Mouse (Mus musculus): ENCODE data around the gene Rtf2.

The Rtf2 gene

DNA sequence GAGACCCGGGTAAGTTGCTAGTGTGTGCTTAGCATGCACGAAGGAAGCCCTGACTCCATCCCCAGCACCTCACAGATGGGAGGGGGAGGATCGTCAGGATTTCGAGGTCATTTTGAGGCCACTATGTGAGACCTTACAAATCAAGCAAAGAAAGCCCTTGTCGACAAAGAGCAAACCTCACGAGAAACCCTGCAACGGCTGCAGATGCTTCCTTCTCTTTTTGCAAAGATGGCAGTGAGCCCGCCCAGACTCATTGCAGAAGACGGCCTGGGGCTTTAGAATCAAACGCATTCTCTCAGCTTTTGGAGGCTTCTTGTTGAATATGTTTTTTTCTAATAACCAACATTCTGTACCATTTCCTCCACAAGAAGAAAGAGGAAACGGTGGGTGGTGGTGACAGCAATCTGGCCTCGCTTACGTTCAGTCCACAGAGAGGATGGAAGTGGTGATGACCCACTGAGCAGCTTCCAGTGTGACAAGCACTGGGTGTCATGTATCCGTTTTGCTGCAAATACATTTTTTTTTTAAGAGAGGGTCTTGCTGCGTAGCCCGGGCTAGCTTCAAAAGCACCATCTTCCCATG, 2.9 kb upstream of the Rtf2 start:
- in situ Hi-C loops (cut with MboI, MseI): loop anchor here (5.0 kb wide), 1 partner anchor 60 kb away; no protein-coding TSS in a partner anchor

DNA sequence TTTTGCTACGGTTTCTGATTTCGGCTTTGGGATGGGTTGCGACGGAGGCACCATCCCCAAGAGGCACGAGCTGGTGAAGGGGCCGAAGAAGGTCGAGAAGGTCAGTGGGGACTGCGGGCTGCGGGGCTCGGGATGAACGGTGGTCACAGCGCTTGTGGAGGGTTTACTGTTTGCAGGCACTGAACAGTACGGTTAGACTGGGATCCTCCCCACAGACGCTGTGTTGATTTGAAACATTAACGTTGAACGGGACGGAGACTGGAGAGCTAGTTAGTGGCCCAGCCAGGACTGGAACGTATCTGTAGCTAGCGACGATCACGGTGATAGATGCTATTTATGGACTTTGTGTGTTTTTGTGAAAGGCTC, 267 bp downstream of the Rtf2 start:
- in situ Hi-C loops (cut with MboI, MseI): no loop called here

DNA sequence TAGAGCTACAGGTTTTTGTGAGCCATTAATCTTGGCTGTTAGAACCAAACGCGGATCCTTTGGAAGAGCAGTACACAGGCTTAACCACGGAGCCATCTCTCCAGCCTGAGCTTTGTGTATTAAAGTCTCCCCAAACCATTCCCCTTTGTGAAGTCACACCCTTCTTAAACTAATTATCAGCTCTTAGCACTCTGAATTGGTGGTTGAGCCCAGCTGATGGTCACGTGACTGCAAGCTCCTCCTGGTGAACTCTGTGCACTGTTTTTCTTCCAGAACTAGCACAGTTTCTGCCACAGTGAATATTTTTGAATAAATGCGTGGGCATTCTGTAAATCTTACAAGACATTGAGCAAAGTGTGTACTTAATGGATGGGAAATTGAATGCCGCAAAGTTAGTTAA, 820 bp downstream of the Rtf2 start:
- in situ Hi-C loops (cut with MboI, MseI): no loop called here

DNA sequence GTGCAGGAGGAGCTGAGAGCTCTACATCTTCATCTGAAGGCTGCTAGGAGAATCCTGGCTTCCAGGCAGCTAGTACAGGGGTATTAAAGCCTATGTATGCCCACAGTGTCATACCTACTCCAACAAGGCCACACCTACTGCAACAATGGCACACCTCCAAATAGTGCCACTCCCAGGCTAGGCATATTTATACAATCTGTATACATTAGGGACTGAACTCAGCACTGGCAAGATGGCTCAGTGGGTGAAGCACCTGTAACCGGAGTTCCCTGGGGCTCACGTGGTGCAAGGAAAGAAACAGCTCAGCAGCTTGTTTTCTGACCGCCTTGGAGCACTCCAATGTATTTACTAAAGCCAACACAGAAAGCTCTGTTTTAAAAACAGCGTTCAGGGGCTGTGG, 5.3 kb downstream of the Rtf2 start:
- in situ Hi-C loops (cut with MboI, MseI): no loop called here

GRCm38 (mm10) chr2:172447317-172447716, 7.0 kb downstream of the Rtf2 start:
- in situ Hi-C loops (cut with MboI, MseI): no loop called here

GRCm38 (mm10) chr2:172448329-172448728, 8.0 kb downstream of the Rtf2 start:
- in situ Hi-C loops (cut with MboI, MseI): no loop called here

DNA sequence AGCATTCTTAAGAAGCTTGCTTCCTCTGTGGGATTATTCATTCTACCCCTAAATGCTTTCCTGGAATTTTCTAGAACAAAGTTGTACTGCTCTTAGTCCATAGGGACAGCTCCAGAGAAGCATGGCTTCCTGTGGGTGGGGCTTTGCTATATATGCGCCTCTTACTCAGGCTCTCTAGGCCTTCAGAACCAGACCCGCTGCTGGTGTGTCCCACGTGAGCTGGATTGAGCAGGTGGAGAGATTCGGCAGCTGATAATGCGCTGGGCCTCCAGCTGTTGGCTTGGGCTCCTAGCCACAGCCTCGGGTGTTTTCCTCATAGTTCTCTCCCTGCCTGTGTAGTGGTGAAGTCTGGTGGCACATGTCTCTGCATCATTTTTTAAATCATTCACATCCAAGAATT, 10.3 kb downstream of the Rtf2 start:
- in situ Hi-C loops (cut with MboI, MseI): no loop called here

DNA sequence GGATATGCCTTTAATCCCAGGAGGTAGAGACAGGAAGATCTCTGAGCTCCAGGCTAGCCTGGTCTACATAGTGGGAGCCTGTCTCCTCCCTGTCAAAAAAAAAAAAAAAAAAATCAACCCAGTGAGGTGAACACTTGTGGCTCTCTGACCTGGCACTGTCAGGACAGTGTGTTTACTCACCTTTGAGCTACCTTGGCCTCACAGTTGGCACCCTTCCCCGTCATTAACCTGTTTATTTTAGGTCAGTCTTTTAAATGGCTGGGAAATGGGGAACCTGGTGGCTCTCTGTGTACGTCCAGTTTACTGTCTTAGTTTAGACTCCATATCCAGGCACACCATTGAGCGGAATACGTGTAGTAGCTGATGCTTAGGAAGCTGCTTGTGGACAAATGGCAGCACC, 11.7 kb downstream of the Rtf2 start:
- in situ Hi-C loops (cut with MboI, MseI): no loop called here

GRCm38 (mm10) chr2:172452458-172452857, 12.1 kb downstream of the Rtf2 start:
- in situ Hi-C loops (cut with MboI, MseI): no loop called here

- in situ Hi-C loops (cut with MboI, MseI): no loop called here
These were observed 18.1 kb downstream of the Rtf2 start, which contains the start of gene Gcnt7 for GRCm38 (mm10) chr2:172458496-172458895. TSS of gene Gcnt7 (minus strand) at chr2:172458596.

GRCm38 (mm10) chr2:172460647-172461046, 20.3 kb downstream of the Rtf2 start:
- in situ Hi-C loops (cut with MboI, MseI): loop anchor here (10.0 kb wide), 1 partner anchor 1596 kb away; no protein-coding TSS in a partner anchor

- in situ Hi-C loops (cut with MboI, MseI): loop anchor here (10.0 kb wide), 1 partner anchor 1598 kb away; no protein-coding TSS in a partner anchor
These were observed 22.5 kb downstream of the Rtf2 start for GRCm38 (mm10) chr2:172462813-172463212.

GRCm38 (mm10) chr2:172466427-172467132, 26.2 kb downstream of the Rtf2 start:
- in situ Hi-C loops (cut with MboI, MseI): loop anchor here (10.0 kb wide), 1 partner anchor 1602 kb away; no protein-coding TSS in a partner anchor

DNA sequence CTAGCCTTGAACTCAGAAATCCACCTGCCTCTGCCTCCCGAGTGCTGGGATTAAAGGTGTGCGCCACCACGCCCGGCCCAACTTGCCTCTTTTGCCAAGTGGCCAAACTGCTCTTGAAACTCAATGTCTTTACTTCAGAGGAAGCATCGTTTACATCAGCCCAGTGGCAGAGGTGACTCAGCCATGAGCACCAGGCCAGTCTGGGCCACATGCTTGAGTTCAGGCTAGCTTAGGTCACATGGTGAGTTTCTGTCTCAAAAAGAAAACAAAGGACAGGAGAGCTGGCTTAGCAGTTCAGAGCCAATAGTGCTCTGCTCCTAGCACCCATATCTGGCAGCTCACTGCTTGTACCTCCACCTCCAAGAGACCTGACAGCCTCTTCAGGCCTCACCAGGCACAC, 26.9 kb downstream of the Rtf2 start:
- in situ Hi-C loops (cut with MboI, MseI): loop anchor here (10.0 kb wide), 1 partner anchor 1602 kb away; no protein-coding TSS in a partner anchor

GRCm38 (mm10) chr2:172468346-172468819, 28.0 kb downstream of the Rtf2 start:
- in situ Hi-C loops (cut with MboI, MseI): loop anchor here (10.0 kb wide), 1 partner anchor 1604 kb away; no protein-coding TSS in a partner anchor

DNA sequence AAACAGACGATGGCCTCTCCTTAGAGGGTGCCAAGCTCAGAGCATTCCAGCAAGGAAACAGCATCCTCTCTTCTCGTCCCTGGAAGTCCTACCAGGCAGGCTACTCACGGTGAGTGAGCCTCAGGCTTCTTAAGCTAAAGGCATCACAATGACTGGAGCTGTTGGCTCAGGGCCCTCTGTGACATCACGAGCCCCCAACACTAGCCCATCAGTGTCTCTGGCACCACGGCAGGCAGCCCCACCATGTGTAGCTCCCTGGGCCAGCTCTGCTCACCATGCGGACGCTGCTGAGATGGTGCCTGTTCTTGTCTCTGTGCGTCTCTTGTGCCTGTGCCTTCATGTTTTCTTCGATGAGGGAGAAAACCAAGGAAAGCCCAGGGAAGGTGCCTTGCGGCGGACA, 32.0 kb downstream of the Rtf2 start, which contains the start of gene Fam209:
Gene Fam209, plus strand, starts transcription at position 203 of the 400 bp plus-strand sequence.
- in situ Hi-C loops (cut with MboI, MseI): no loop called here

- in situ Hi-C loops (cut with MboI, MseI): no loop called here
These were observed 33.2 kb downstream of the Rtf2 start for GRCm38 (mm10) chr2:172473591-172473990.

GRCm38 (mm10) chr2:172474970-172475369, 34.6 kb downstream of the Rtf2 start:
- in situ Hi-C loops (cut with MboI, MseI): no loop called here

- in situ Hi-C loops (cut with MboI, MseI): no loop called here
These were observed 36.4 kb downstream of the Rtf2 start for GRCm38 (mm10) chr2:172476707-172477260.

GRCm38 (mm10) chr2:172477350-172477749, 37.0 kb downstream of the Rtf2 start:
- in situ Hi-C loops (cut with MboI, MseI): no loop called here

DNA sequence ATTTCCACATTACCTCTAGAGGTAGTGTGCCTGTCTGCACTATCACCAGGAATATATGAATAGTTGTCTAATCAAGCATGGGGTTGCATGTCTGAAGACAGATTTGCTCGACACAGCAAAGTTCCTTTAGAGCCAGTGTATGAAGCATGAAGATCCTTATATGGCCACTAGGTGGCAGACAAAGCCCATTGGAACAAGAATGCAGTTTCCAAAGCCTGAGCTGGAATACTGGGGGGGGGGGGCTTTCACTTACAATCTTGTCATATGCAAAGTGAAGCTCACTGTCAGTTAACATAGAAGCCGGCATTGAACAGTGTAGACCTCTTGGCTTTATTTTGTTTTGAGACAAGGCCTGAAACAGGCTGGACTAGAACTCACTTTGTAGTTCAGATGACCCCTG, 37.5 kb downstream of the Rtf2 start:
- in situ Hi-C loops (cut with MboI, MseI): no loop called here

GRCm38 (mm10) chr2:172480296-172480695, 39.9 kb downstream of the Rtf2 start:
- in situ Hi-C loops (cut with MboI, MseI): no loop called here
